Mouse (Mus musculus) cerebellum, adult 2 months (tissue): ENCODE measurements around the gene Atp13a1. TPM values are rescaled to one million over a fixed set of nuclear protein-coding genes. Genes with fewer than 3 reads are reported as not detected.

ENCODE experiments used
- DNase-seq, 2 experiments: peaks; one replicate each; pipeline ENCODE4 v3.0.0; 2021
- H3K27ac ChIP-seq: fragments of 200-500 bp; 2 replicates; pipeline ENCODE4 v1.5.1; 2012; ENCODE audit warnings: low read length, control low read depth, inconsistent platforms; ENCODE audit not compliant: insufficient read depth
- H3K27me3 ChIP-seq: fragments of 200-500 bp; 2 replicates; pipeline ENCODE4 v1.6.1; 2012; ENCODE audit warnings: inconsistent platforms, mild to moderate bottlenecking, low read length, moderate library complexity; ENCODE audit not compliant: control insufficient read depth, insufficient read depth
- H3K4me1 ChIP-seq: fragments of 200-500 bp; 2 replicates; pipeline ENCODE4 v1.6.1; 2011; ENCODE audit warnings: low read length; ENCODE audit not compliant: control insufficient read depth, insufficient read depth
- H3K4me3 ChIP-seq: fragments of 200-500 bp; replicated peaks from 2 replicates; pipeline ENCODE3; 2011; ENCODE audit warnings: mild to moderate bottlenecking, low read depth, low read length, control low read depth; ENCODE audit not compliant: insufficient read depth
- CTCF ChIP-seq: fragments of 200-500 bp; IDR thresholded peaks from 2 replicates; pipeline ENCODE4 v1.5.1; 2011; ENCODE audit warnings: low read depth, mild to moderate bottlenecking, control low read depth, low read length, moderate library complexity, borderline replicate concordance; ENCODE audit not compliant: insufficient read depth
- POLR2A ChIP-seq: fragments of 200-500 bp; IDR thresholded peaks from 2 replicates; pipeline ENCODE4 v1.6.1; 2011; ENCODE audit warnings: low read length, control low read depth, borderline replicate concordance; ENCODE audit not compliant: insufficient read depth
- WGBS: fragments of 180-500 bp; shearing (Covaris S2); methylation state at CpG from one replicate; pipeline ENCODE4 v1.1.7; 2018; 5-methylcytosine and 5-hydroxymethylcytosine counted together
- polyA plus RNA-seq: library from polyadenylated mRNA; depleted of rRNA; stranded (reverse); fragments of >200 nt; gene quantifications from 2 replicates; pipeline ENCODE4 v1.2.3, GENCODE M21; 2012

Atp13a1 gene
- polyA plus RNA-seq, 1 experiment = 54.4 TPM

DNA sequence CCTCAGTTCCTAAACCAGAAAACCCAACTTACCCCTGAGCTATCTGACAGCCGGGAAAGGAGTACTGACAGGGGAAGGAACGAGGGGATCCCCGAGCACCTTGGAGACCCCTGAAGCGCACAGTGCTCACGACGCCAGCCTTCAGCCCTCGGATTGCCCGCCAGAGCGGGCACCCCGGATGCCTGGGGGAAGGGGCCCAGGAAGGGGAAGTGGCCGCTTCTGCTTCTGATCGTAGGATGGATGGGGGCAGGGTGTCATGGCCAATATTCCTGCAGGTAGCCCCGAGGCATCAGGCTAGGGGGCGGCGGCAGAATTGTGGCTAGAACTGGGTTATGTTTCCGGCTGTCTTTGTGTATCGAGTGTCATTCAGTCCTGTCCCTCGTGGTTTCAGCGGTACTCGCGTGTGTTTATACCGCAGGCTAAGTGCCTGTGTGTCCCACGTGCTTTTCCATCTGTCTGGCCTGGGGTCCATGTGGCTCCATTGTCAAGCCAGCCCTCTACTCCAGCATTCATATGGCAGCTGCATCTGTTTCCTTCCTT is 18.0 kb downstream of the Atp13a1 start:
- DNase-seq = no peak
- no peak for TF ChIP-seq CTCF
- TF ChIP-seq POLR2A = no peak
- H3K27me3 ChIP-seq = no peaks in the 10 kb centered on the region
- H3K4me1 ChIP-seq = 0 out of 2 replicates have a peak, but pooled peaks cover 3% of the 10 kb centered on the region
- WGBS = 3% methylated on average over 23 of the region's 23 CpGs
- peak overlapping the region; percentile 49 for H3K4me3 ChIP-seq
- H3K27ac ChIP-seq = no peak overlapping the region

DNA sequence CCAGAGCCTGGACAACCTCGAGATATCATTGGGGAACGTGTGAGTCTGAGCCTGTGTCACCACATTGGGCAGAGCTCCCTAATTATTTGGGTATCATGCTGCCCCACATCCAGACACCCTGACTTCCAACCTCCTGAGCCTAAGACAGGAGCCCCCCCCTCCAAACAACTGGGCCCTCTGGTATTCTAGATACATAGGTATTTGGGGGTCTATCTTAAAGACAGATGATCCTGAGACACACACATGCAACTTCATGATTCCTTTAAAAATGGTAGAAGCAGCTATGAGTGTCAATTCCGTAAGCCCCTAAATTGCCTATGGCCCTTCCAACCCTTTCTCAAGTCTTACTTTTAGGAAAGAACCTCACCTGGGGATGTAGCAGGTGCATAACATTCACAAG is 18.9 kb downstream of the Atp13a1 start:
- DNase-seq = no peak
- WGBS = 80% methylated on average over 3 of the region's 3 CpGs
- H3K27me3 ChIP-seq = no peaks in the 10 kb centered on the region
- H3K4me3 ChIP-seq = no peak overlapping the region
- 0 out of 2 replicates have a peak, but pooled peaks cover 3% of the 10 kb centered on the region for H3K4me1 ChIP-seq
- no peak overlapping the region for H3K27ac ChIP-seq
- TF ChIP-seq CTCF (no peak), POLR2A (no peak)

GRCm38 (mm10) chr8:69814881-69815280 is 23.9 kb downstream of the Atp13a1 start:
- no peaks in the 10 kb centered on the region for H3K27me3 ChIP-seq
- no peak overlapping the region for H3K27ac ChIP-seq
- no peak overlapping the region for H3K4me3 ChIP-seq
- H3K4me1 ChIP-seq = no peaks in the 10 kb centered on the region
- TF ChIP-seq CTCF = no peak
- no peak for TF ChIP-seq POLR2A
- no peak for DNase-seq
- WGBS = 78% methylated on average over 2 of the region's 2 CpGs

- Histone ChIP-seq H3K27me3 (no peaks in the 10 kb centered on the region), H3K4me1 (no peaks in the 10 kb centered on the region), H3K4me3 (no peak overlapping the region), H3K27ac (no peak overlapping the region)
- no peak for TF ChIP-seq POLR2A
- WGBS = 90% methylated on average over 4 of the region's 4 CpGs
- DNase-seq = no peak
These were observed 24.4 kb downstream of the Atp13a1 start for GRCm38 (mm10) chr8:69815396-69815795.

DNA sequence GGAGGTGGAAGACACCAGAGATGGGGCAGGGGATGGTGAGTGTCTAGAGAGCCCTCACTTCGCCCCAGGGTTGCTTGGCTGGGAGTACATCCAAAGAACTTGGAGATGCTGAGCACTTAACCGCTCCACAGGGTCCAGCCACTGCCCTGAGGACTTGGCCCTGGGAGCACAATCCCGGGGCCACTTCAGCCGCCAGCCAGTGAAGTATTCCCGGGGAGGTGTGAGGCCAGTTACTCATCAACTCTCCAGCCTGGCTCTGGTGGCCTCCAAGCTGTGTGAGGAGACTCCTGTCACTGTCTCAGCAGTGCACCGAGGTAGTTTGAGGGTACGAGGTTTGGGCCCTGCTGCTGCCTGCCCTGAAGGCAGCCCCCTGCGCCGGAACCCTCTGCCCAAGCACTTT is 29.5 kb downstream of the Atp13a1 start:
- WGBS = 78% methylated on average over 9 of the region's 9 CpGs
- H3K4me3 ChIP-seq = no peak overlapping the region
- TF ChIP-seq POLR2A (no peak), CTCF (no peak)
- DNase-seq = no peak
- H3K4me1 ChIP-seq = peaks cover 2% of the 10 kb centered on the region; the same call in 1 of the 2 replicates
- no peaks in the 10 kb centered on the region for H3K27me3 ChIP-seq
- H3K27ac ChIP-seq = no peak overlapping the region

GRCm38 (mm10) chr8:69821971-69822385 is 31.0 kb downstream of the Atp13a1 start:
- Histone ChIP-seq H3K4me3 (peak overlapping the region; percentile 42), H3K27ac (no peak overlapping the region), H3K27me3 (no peaks in the 10 kb centered on the region), H3K4me1 (peaks cover 2% of the 10 kb centered on the region; the same call in 1 of the 2 replicates)
- DNase-seq = peak in 1 of 2 experiments; percentile 23
- no peak for TF ChIP-seq POLR2A
- no peak for TF ChIP-seq CTCF
- WGBS = 2% methylated on average over 15 of the region's 22 CpGs

DNA sequence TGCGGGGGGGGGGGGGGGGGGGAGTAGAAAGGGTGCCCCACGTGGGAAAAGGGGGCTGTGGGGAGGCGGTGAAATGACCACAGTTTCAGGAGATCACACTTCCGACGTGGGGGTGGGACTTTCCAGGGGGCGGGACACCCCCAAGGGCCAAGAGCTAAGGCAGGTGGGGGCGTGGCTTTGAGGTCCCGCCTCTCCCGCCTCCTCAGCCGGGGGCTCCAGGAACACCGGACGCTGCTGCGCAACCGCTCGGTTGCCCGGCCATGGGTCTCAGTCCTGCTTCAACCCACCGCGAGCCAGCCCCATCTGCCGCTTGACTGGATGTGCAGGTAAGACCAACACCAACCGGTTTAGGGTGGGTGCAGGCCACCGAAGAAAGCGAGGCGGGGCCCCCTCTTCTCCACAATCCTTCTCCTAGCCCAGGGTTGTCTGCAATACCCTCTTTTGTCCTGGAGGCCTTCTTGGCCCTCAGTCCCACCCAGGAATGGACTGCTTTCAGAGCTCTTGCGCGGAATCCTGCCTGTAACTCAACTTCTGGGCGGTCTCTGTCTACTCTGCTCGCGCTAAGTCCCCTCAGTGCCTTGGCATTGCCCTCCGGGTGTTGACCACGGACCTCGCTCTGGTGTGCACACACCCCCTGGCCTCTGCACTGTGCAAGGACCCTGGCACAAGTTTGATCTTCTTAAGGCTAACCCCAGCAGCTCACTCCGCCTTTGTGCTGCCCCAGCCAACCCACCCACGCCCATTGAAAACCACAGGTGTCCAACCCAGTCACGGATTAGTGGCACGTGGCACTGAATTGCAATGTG is 31.6 kb downstream of the Atp13a1 start, which contains the start of gene Lpar2:
Lpar2 (plus strand) TSS at position 44 of the 806 bp plus-strand sequence.
- Histone ChIP-seq H3K4me3 (peak within 1 kb of the TSS; percentile 46), H3K27ac (no peak within 1 kb of the TSS), H3K4me1 (peaks cover 2% of the 10 kb centered on the region; the same call in 1 of the 2 replicates), H3K27me3 (no peaks in the 10 kb centered on the region)
- WGBS = 4% methylated on average over 32 of the region's 35 CpGs
- no peak for TF ChIP-seq CTCF
- TF ChIP-seq POLR2A = no peak
- peak; percentile 22 to 34 for DNase-seq

DNA sequence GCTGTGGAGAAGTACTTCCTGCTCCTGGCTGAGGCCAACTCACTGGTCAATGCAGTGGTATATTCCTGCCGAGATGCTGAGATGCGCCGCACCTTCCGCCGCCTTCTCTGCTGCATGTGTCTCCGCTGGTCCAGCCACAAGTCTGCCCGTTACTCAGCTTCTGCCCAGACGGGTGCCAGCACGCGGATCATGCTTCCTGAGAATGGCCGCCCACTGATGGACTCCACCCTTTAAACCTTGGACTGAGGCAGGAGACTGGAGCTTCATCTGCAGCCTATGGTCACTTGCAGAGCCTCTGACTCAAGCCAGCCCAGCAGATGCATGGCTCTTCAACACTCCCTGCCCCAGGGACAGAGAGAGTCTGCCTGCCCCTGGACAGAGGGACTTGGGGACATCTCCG is 35.4 kb downstream of the Atp13a1 start:
- WGBS = 91% methylated on average over 12 of the region's 12 CpGs
- H3K27me3 ChIP-seq = no peaks in the 10 kb centered on the region
- H3K4me1 ChIP-seq = peaks cover 2% of the 10 kb centered on the region; the same call in 1 of the 2 replicates
- no peak overlapping the region for H3K4me3 ChIP-seq
- H3K27ac ChIP-seq = no peak overlapping the region
- TF ChIP-seq CTCF = no peak
- TF ChIP-seq POLR2A = no peak
- no peak for DNase-seq
